Mouse (Mus musculus): ENCODE results near the gene Stra6l. TPM values are rescaled to one million over a fixed set of nuclear protein-coding genes. Genes with fewer than 3 reads are reported as not detected.

Gene Stra6l
- polyA plus RNA-seq, 1 experiment from 2014 or later, result 0.05 TPM

DNA sequence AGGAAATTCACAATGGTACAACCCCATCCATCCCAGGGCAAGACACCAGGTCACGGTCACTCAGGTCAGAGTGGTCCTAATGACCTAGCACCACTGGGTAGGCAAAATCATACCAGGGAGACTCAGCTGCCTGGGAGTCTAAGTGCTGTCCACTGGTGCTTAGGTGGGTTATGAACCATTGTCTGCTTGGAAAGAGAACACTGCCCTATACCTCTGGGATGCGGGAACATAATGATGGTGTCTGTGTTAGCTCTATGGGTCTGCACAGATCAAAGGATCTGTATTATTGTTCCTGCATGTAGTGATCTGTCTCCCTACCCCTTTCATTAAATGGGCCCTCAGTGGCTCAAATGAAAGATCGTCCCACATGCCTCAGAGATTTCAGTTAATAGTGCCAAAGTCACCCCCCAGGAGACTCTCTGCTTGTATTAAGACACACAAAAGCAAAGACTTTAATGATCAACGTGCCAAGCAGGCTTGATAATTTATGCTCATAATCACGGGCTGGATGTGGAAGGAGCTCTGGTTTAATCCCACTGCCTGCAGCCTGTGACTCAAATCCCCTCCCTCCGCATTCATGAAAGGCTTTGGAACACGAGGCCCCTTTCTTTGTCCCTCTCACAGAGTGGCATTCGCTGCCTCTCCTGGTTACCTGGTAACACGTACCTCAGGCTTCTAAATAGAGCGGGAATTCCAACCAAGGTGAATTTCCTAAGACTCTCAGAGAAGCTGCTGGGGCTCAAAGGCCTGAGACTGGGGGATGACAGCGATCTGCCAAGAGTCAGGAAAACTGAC, 25.5 kb upstream of the Stra6l start:
- Histone ChIP-seq H3K4me2 (replicated peaks; ENCODE audit: low read depth) (no peak overlapping the region), H3K4me1 (replicated peaks; ENCODE audit: control insufficient read depth, insufficient read depth) (no peaks in the 10 kb centered on the region), H3K9me3 (ENCODE audit: control insufficient read depth, low read length) (no peaks in the 10 kb centered on the region), H3K27ac (replicated peaks) (no peak overlapping the region), H3K36me3 (ENCODE audit: control insufficient read depth, insufficient read depth, low read length) (no peaks in the 10 kb centered on the region), H3K4me3 (ENCODE audit: low read depth, low read length) (no peak overlapping the region), H3K27me3 (ENCODE audit: control insufficient read depth, insufficient read depth, low read length) (peaks cover 14% of the 10 kb centered on the region), H3K9ac (ENCODE audit: low read length) (no peak overlapping the region)
- ATAC-seq (ENCODE audit: low FRiP score, low TSS enrichment), result no peak
- DNase-seq (ENCODE audit: low spot score), result no peak
- WGBS, result 31% methylated on average over 11 of the region's 11 CpGs
- no peak for TF ChIP-seq CTCF (IDR thresholded peaks at IDR 0.05; ENCODE audit: low read depth)
- TF ChIP-seq EP300 (optimal IDR thresholded peaks at IDR 0.05), result no peak

DNA sequence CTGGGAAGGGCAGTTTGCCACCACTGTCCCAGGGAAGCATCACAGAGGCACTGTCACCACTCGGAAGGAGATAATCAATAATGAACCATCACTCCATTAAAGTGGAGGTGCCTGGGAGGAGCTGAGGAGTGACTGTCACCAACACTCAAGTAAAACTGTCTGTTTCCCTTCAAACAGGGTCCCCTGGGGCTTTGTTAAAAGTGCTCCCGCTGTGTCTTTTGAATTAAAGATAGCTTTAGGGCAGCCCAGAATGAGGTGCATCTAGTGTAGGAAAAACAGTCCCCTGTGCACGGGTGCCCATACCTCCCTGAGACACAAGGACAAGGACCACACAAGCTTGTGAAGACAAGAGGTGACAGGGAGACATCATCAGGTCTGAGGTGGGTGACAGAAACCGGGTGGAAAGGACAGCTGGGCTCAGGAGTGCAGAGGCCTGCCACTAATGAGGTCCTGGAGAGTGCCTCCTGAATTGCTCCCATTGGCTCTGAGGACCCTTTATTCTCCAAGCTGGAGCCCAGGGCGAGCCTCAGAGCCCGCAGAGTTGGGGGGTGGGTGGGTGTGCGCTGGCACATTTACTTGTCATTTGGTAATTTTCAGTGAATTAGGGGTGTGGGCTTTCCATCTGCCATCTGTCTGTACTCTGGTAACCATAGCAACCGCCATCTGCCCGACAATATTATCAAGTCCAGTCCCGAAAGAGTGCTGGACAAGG, 24.3 kb upstream of the Stra6l start:
- 22% methylated on average over 10 of the region's 10 CpGs for WGBS

DNA sequence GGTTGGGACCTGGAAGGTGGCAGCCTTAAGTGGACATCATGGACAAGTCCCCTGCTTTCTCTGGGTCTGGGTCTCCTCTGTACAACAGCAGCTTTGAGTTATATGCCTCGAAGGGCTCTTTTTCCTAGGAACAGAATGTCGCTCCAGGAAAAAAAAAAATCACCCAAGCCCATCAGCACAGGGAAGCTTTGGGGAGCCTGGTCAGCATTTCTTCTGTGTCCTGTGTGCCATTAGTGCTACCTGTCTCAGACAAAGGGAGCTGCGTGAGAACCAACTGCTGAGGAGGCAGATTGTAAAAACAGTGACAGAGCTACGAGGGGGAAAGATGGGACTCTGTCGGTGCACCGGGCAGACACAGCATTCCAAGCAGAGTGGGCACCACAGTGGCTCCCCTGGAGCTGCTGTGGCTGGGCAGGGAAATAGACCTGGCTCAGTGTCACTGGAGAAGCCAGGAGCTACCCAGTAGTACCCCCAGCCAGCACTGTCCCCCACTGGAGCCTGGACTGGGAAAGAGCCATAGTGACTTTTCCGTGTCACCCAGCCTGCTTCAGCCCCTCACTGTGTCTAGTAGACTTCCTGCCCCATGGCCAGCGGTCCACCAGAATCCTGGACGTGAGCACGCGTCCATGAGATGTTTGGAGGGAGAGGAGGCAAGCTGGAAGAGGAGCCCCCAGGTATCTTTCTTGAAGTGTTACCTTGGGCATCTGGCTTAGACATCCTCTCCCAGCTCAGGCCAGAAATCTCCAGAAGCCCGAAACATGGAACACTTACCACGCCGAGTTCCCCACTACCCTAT, 23.5 kb upstream of the Stra6l start:
- WGBS, result 46% methylated on average over 14 of the region's 14 CpGs
- Histone ChIP-seq H3K4me3 (ENCODE audit: low read depth, low read length) (no peak overlapping the region), H3K4me1 (replicated peaks; ENCODE audit: control insufficient read depth, insufficient read depth) (no peaks in the 10 kb centered on the region), H3K36me3 (ENCODE audit: control insufficient read depth, insufficient read depth, low read length) (no peaks in the 10 kb centered on the region), H3K9me3 (ENCODE audit: control insufficient read depth, low read length) (no peaks in the 10 kb centered on the region), H3K9ac (ENCODE audit: low read length) (no peak overlapping the region), H3K27ac (replicated peaks) (no peak overlapping the region), H3K27me3 (ENCODE audit: control insufficient read depth, insufficient read depth, low read length) (peaks cover 14% of the 10 kb centered on the region), H3K4me2 (replicated peaks; ENCODE audit: low read depth) (no peak overlapping the region)
- TF ChIP-seq EP300 (optimal IDR thresholded peaks at IDR 0.05) (no peak), CTCF (IDR thresholded peaks at IDR 0.05; ENCODE audit: low read depth) (no peak)
- ATAC-seq (ENCODE audit: low FRiP score, low TSS enrichment) (no peak), DNase-seq (ENCODE audit: low spot score) (no peak)

More for the DNA sequence above, 24.3 kb upstream of the Stra6l start:
- ATAC-seq (ENCODE audit: low FRiP score, low TSS enrichment) (no peak), DNase-seq (ENCODE audit: low spot score) (no peak)
- H3K36me3 ChIP-seq (ENCODE audit: control insufficient read depth, insufficient read depth, low read length), result no peaks in the 10 kb centered on the region
- H3K4me1 ChIP-seq (replicated peaks; ENCODE audit: control insufficient read depth, insufficient read depth), result no peaks in the 10 kb centered on the region
- no peak overlapping the region for H3K27ac ChIP-seq (replicated peaks)
- H3K27me3 ChIP-seq (ENCODE audit: control insufficient read depth, insufficient read depth, low read length), result peaks cover 14% of the 10 kb centered on the region
- H3K9ac ChIP-seq (ENCODE audit: low read length), result no peak overlapping the region
- H3K4me2 ChIP-seq (replicated peaks; ENCODE audit: low read depth), result no peak overlapping the region
- no peak overlapping the region for H3K4me3 ChIP-seq (ENCODE audit: low read depth, low read length)
- TF ChIP-seq EP300 (optimal IDR thresholded peaks at IDR 0.05) (no peak), CTCF (IDR thresholded peaks at IDR 0.05; ENCODE audit: low read depth) (no peak)
- no peaks in the 10 kb centered on the region for H3K9me3 ChIP-seq (ENCODE audit: control insufficient read depth, low read length)

DNA sequence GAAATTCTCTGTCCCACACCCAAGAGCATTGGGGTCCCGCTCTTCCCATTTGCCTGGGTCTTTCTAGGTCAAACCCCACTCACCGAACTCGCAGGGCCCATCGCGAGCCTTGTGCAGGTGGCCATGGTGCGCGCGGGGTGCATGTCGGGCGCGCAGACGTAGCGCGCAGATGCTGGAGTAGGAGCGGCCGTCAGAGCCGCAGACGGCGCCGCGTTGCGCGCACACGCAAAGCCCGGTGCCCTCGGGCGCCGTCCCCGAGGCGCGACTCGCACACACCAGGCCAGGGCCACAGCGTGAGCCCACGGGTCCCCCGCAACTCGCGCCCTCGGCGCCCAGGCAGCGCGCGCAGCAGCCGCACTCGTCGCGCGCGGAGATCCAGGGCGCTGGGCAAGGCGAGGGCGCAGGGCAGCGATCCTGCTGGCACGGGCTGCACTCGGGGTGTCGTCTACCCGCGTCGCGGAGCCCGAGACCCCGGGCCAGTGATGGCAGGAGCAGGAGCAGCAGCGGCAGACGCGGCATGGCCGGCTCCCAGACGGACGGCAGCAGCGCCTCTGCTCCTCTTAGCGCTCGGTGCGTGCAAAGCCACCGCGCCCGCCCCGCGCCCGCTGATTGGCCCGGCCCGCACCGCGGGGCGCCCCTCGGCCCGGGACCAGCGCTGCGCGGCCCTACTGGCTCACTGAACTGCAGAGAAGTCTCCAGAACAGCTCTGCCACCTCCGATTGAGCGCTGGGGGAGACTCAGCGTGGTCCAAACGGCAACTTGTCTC, 22.0 kb upstream of the Stra6l start, which contains the start of gene Igfbpl1:
Gene Igfbpl1 (minus strand): TSS at position 649 of the 766 bp plus-strand sequence.
- WGBS, result under 1% methylated on average over 73 of the region's 91 CpGs
- Histone ChIP-seq H3K4me2 (replicated peaks; ENCODE audit: low read depth) (peak within 1 kb of the TSS; percentile 54), H3K27me3 (ENCODE audit: control insufficient read depth, insufficient read depth, low read length) (peaks cover 14% of the 10 kb centered on the region), H3K9ac (ENCODE audit: low read length) (no peak within 1 kb of the TSS), H3K4me3 (ENCODE audit: low read depth, low read length) (peak within 1 kb of the TSS; percentile 31), H3K4me1 (replicated peaks; ENCODE audit: control insufficient read depth, insufficient read depth) (no peaks in the 10 kb centered on the region), H3K36me3 (ENCODE audit: control insufficient read depth, insufficient read depth, low read length) (no peaks in the 10 kb centered on the region), H3K27ac (replicated peaks) (no peak within 1 kb of the TSS), H3K9me3 (ENCODE audit: control insufficient read depth, low read length) (no peaks in the 10 kb centered on the region)
- no peak for DNase-seq (ENCODE audit: low spot score)
- no peak for ATAC-seq (ENCODE audit: low FRiP score, low TSS enrichment)
- TF ChIP-seq CTCF (IDR thresholded peaks at IDR 0.05; ENCODE audit: low read depth) (no peak), EP300 (optimal IDR thresholded peaks at IDR 0.05) (no peak)
